Mouse (Mus musculus): ENCODE results near the gene Yif1a. TPM values are rescaled to one million over a fixed set of nuclear protein-coding genes. Genes with fewer than 3 reads are reported as not detected.

Gene Yif1a
- 82.3 and 91.5 TPM in 2 replicates for polyA plus RNA-seq (2012; ENCODE audit: insufficient read depth, insufficient read length, missing spikeins)

GRCm38 (mm10) chr19:5087884-5088728, at the start of gene Yif1a:
Gene Yif1a, plus strand, starts transcription at chr19:5088538.
- peaks cover 6% of the 10 kb centered on the region; the same call in 1 of the 2 replicates for H3K4me1 ChIP-seq (ENCODE audit: control insufficient read depth, insufficient read depth, insufficient read length, low read length)
- peak within 1 kb of the TSS; percentile 83 for H3K27ac ChIP-seq (replicated peaks; ENCODE audit: low read depth, low read length)
- H3K4me3 ChIP-seq (ENCODE audit: insufficient read depth, low read depth, low read length): peak within 1 kb of the TSS; percentile 73

- Histone ChIP-seq H3K27ac (replicated peaks; ENCODE audit: low read depth, low read length) (no peak within 1 kb of the TSS), H3K4me1 (ENCODE audit: control insufficient read depth, insufficient read depth, insufficient read length, low read length) (peaks cover 8% of the 10 kb centered on the region), H3K4me3 (ENCODE audit: insufficient read depth, low read depth, low read length) (peak within 1 kb of the TSS; percentile 73)
Observed at GRCm38 (mm10) chr19:5038709-5039156, 49.6 kb upstream of the Yif1a start, which contains the start of the genes B4gat1 and AC124502.3. Gene B4gat1, plus strand, starts transcription at chr19:5038826. Gene AC124502.3, plus strand, starts transcription at chr19:5038891.

GRCm38 (mm10) chr19:5039301-5040114, 48.8 kb upstream of the Yif1a start:
- Histone ChIP-seq H3K27ac (replicated peaks; ENCODE audit: low read depth, low read length) (no peak overlapping the region), H3K4me3 (ENCODE audit: insufficient read depth, low read depth, low read length) (peak overlapping the region; percentile 73), H3K4me1 (ENCODE audit: control insufficient read depth, insufficient read depth, insufficient read length, low read length) (peaks cover 8% of the 10 kb centered on the region)

- Histone ChIP-seq H3K4me1 (ENCODE audit: control insufficient read depth, insufficient read depth, insufficient read length, low read length) (peaks cover 8% of the 10 kb centered on the region), H3K4me3 (ENCODE audit: insufficient read depth, low read depth, low read length) (peak within 1 kb of the TSS; percentile 94), H3K27ac (replicated peaks; ENCODE audit: low read depth, low read length) (peak within 1 kb of the TSS; percentile 75)
Observed at GRCm38 (mm10) chr19:5040862-5041523, 47.3 kb upstream of the Yif1a start, which contains the start of gene Brms1. Gene Brms1, plus strand, starts transcription at chr19:5041354.

GRCm38 (mm10) chr19:5041588-5041987, 46.8 kb upstream of the Yif1a start:
- Histone ChIP-seq H3K4me3 (ENCODE audit: insufficient read depth, low read depth, low read length) (peak overlapping the region; percentile 94), H3K4me1 (ENCODE audit: control insufficient read depth, insufficient read depth, insufficient read length, low read length) (peaks cover 8% of the 10 kb centered on the region), H3K27ac (replicated peaks; ENCODE audit: low read depth, low read length) (peak overlapping the region; percentile 62; the same call in 1 of the 2 replicates)

GRCm38 (mm10) chr19:5045531-5045930, 42.8 kb upstream of the Yif1a start:
- no peak overlapping the region for H3K27ac ChIP-seq (replicated peaks; ENCODE audit: low read depth, low read length)
- no peaks in the 10 kb centered on the region; the same call in 1 of the 2 replicates for H3K4me1 ChIP-seq (ENCODE audit: control insufficient read depth, insufficient read depth, insufficient read length, low read length)
- no peak overlapping the region for H3K4me3 ChIP-seq (ENCODE audit: insufficient read depth, low read depth, low read length)

GRCm38 (mm10) chr19:5048138-5049056, 39.9 kb upstream of the Yif1a start:
- H3K27ac ChIP-seq (replicated peaks; ENCODE audit: low read depth, low read length): no peak overlapping the region
- no peaks in the 10 kb centered on the region; the same call in 1 of the 2 replicates for H3K4me1 ChIP-seq (ENCODE audit: control insufficient read depth, insufficient read depth, insufficient read length, low read length)
- no peak overlapping the region for H3K4me3 ChIP-seq (ENCODE audit: insufficient read depth, low read depth, low read length)

GRCm38 (mm10) chr19:5049325-5049724, 39.0 kb upstream of the Yif1a start:
- H3K4me1 ChIP-seq (ENCODE audit: control insufficient read depth, insufficient read depth, insufficient read length, low read length): no peaks in the 10 kb centered on the region; the same call in 1 of the 2 replicates
- H3K27ac ChIP-seq (replicated peaks; ENCODE audit: low read depth, low read length): no peak overlapping the region
- no peak overlapping the region for H3K4me3 ChIP-seq (ENCODE audit: insufficient read depth, low read depth, low read length)

- Histone ChIP-seq H3K4me1 (ENCODE audit: control insufficient read depth, insufficient read depth, insufficient read length, low read length) (no peaks in the 10 kb centered on the region; the same call in 1 of the 2 replicates), H3K27ac (replicated peaks; ENCODE audit: low read depth, low read length) (peak within 1 kb of the TSS; percentile 72; the same call in 1 of the 2 replicates), H3K4me3 (ENCODE audit: insufficient read depth, low read depth, low read length) (peak within 1 kb of the TSS; percentile 55)
Observed at GRCm38 (mm10) chr19:5050047-5050905, 38.1 kb upstream of the Yif1a start, which contains the start of gene Rin1. Gene Rin1, plus strand, starts transcription at chr19:5050481.

- Histone ChIP-seq H3K4me1 (ENCODE audit: control insufficient read depth, insufficient read depth, insufficient read length, low read length) (no peaks in the 10 kb centered on the region; the same call in 1 of the 2 replicates), H3K27ac (replicated peaks; ENCODE audit: low read depth, low read length) (no peak overlapping the region), H3K4me3 (ENCODE audit: insufficient read depth, low read depth, low read length) (peak overlapping the region; percentile 55)
Observed at GRCm38 (mm10) chr19:5051031-5051430, 37.3 kb upstream of the Yif1a start.

- H3K4me3 ChIP-seq (ENCODE audit: insufficient read depth, low read depth, low read length): peak overlapping the region; percentile 55
Observed at GRCm38 (mm10) chr19:5051515-5051914, 36.8 kb upstream of the Yif1a start.

GRCm38 (mm10) chr19:5052166-5052822, 36.0 kb upstream of the Yif1a start:
- H3K27ac ChIP-seq (replicated peaks; ENCODE audit: low read depth, low read length): no peak overlapping the region
- H3K4me1 ChIP-seq (ENCODE audit: control insufficient read depth, insufficient read depth, insufficient read length, low read length): no peaks in the 10 kb centered on the region; the same call in 1 of the 2 replicates
- H3K4me3 ChIP-seq (ENCODE audit: insufficient read depth, low read depth, low read length): no peak overlapping the region

More at GRCm38 (mm10) chr19:5051515-5051914, 36.8 kb upstream of the Yif1a start:
- no peaks in the 10 kb centered on the region; the same call in 1 of the 2 replicates for H3K4me1 ChIP-seq (ENCODE audit: control insufficient read depth, insufficient read depth, insufficient read length, low read length)
- no peak overlapping the region for H3K27ac ChIP-seq (replicated peaks; ENCODE audit: low read depth, low read length)
